Mouse (Mus musculus) heart, postnatal 0 days (tissue): ENCODE results near the gene Mgat5b. TPM values are rescaled to one million over a fixed set of nuclear protein-coding genes. Genes with fewer than 3 reads are reported as not detected.

Experiments
- ATAC-seq: fragments of 200-750 bp; cut with Nextera tagmentation; 2 replicates; pipeline ENCODE4 v1.8.0; 2017; ENCODE audit warnings: low read depth, moderate number of reproducible peaks, moderate library complexity; ENCODE audit not compliant: insufficient read depth
- DNase-seq: peaks from one replicate; pipeline ENCODE4 v3.0.0-alpha.2; 2016; ENCODE audit warnings: low spot score
- H3K27ac ChIP-seq: fragments of 300-500 bp; sonication (generic); 2 replicates; pipeline ENCODE4 v1.5.1; 2014; ENCODE audit warnings: low read depth, mild to moderate bottlenecking
- H3K27me3 ChIP-seq: fragments of 300-500 bp; sonication (generic); 2 replicates; pipeline ENCODE4 v1.6.1; 2014; ENCODE audit warnings: low read length, mixed read lengths; ENCODE audit not compliant: control insufficient read depth, insufficient read depth
- H3K36me3 ChIP-seq: fragments of 300-500 bp; sonication (generic); replicated peaks from 2 replicates; pipeline ENCODE4 v1.6.1; 2014; ENCODE audit warnings: low read length, mixed read lengths; ENCODE audit not compliant: control insufficient read depth, insufficient read depth
- H3K4me1 ChIP-seq: fragments of 300-500 bp; sonication (generic); 2 replicates; pipeline ENCODE4 v1.6.1; 2014; ENCODE audit warnings: antibody characterized with exemption; ENCODE audit not compliant: control insufficient read depth, insufficient read depth
- H3K4me2 ChIP-seq: fragments of 300-500 bp; sonication (generic); 2 replicates; pipeline ENCODE4 v1.6.1; 2014; ENCODE audit warnings: low read depth, mild to moderate bottlenecking, low read length, moderate library complexity
- H3K4me3 ChIP-seq: fragments of 300-500 bp; sonication (generic); 2 replicates; pipeline ENCODE4 v1.5.1; 2014; ENCODE audit warnings: low read depth, low read length
- H3K9ac ChIP-seq: fragments of 300-500 bp; sonication (generic); replicated peaks from 2 replicates; pipeline ENCODE4 v1.6.1; 2014; ENCODE audit warnings: low read depth, low read length, mixed read lengths
- H3K9me3 ChIP-seq: fragments of 300-500 bp; sonication (generic); replicated peaks from 2 replicates; pipeline ENCODE4 v1.6.1; 2016; ENCODE audit warnings: low read length; ENCODE audit not compliant: control insufficient read depth
- CTCF ChIP-seq: IDR thresholded peaks from 2 replicates; pipeline ENCODE4 v1.5.1; 2016; ENCODE audit warnings: antibody characterized with exemption, control low read depth, low read depth
- EP300 ChIP-seq: IDR thresholded peaks from 2 replicates; pipeline ENCODE4 v1.6.1; 2016; ENCODE audit warnings: antibody characterized with exemption, low read depth
- WGBS: fragments of 180-500 bp; shearing (Covaris S2); extraction: QIAGEN DNeasy Blood & Tissue Kit; methylation state at CpG from one replicate; pipeline ENCODE4 v1.1.7; 2014; 5-methylcytosine and 5-hydroxymethylcytosine counted together
- polyA plus RNA-seq: library from polyadenylated mRNA; unstranded; fragments of >200 nt; fragmentation: Nextera tagmentation; extraction: Ambion mirVana; gene quantifications from 2 replicates; pipeline ENCODE4 v1.2.1, GENCODE M21; 2015
- total RNA-seq: library from RNA; depleted of rRNA; stranded (reverse); fragments of >200 nt; gene quantifications from 2 replicates; pipeline ENCODE4 v1.2.3, GENCODE M21; 2014; ENCODE audit warnings: low replicate concordance

Mgat5b gene
- total and polyA plus RNA-seq, 2 experiments from 2014 or later: 0.04 to 0.14 TPM

DNA sequence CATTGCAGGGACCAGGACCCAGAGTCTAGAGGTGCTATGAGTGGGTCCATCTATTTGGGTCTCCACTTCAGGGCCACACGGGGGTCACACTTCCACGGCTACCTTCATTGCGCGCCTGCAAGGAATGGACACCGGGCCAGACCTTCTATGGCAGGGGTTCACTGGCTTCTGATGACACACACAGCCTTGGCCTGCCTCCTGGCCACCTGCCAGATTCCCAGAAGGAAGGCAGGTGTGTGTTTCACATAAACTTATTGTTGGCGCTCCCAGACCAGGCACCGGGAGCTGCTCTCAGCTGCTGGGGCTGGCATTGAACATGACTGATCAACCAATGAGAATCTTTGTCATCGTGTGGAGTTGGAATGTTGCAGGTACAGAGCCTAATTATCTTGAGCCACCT, 40.2 kb upstream of the Mgat5b start:
- Histone ChIP-seq H3K4me1 (no peaks in the 10 kb centered on the region), H3K9me3 (no peaks in the 10 kb centered on the region), H3K4me2 (no peak overlapping the region), H3K4me3 (no peak overlapping the region), H3K27me3 (no peaks in the 10 kb centered on the region), H3K9ac (no peak overlapping the region), H3K27ac (no peak overlapping the region), H3K36me3 (peaks cover 18% of the 10 kb centered on the region)
- DNase-seq: no peak
- TF ChIP-seq CTCF: no peak
- no peak for TF ChIP-seq EP300
- ATAC-seq: no peak
- 88% methylated on average over 8 of the region's 8 CpGs for WGBS

DNA sequence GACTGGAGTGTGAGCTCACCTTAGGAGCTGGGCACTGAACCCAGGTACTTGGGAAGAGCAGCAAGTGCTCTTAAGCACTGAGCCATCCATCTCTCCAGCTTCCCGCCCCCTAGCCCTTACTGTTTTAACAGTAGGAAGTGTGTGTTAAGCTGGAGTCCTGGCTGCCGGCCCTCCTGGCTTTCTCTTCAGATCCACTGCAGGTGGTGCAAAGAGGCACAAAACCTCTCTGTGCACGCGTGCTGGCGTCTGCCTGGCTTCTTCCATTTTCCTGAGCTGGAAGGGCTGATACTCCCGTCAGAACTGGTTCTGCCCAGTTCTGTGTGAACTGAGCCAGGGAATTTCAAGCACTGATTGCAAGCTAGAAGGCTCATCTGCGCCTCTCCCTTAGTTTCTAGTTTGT, 37.8 kb upstream of the Mgat5b start:
- H3K9me3 ChIP-seq: no peaks in the 10 kb centered on the region
- H3K4me2 ChIP-seq: no peak overlapping the region
- 0 out of 2 replicates have a peak, but pooled peaks cover under 1% of the 10 kb centered on the region for H3K27me3 ChIP-seq
- WGBS: 61% methylated on average over 7 of the region's 7 CpGs
- 0 out of 2 replicates have a peak, but pooled peaks cover 4% of the 10 kb centered on the region for H3K4me1 ChIP-seq
- no peak overlapping the region for H3K4me3 ChIP-seq
- no peak for TF ChIP-seq CTCF
- TF ChIP-seq EP300: no peak
- no peak overlapping the region for H3K9ac ChIP-seq
- ATAC-seq: no peak
- H3K27ac ChIP-seq: no peak overlapping the region
- H3K36me3 ChIP-seq: no peaks in the 10 kb centered on the region; the same call in 1 of the 2 replicates
- no peak for DNase-seq

DNA sequence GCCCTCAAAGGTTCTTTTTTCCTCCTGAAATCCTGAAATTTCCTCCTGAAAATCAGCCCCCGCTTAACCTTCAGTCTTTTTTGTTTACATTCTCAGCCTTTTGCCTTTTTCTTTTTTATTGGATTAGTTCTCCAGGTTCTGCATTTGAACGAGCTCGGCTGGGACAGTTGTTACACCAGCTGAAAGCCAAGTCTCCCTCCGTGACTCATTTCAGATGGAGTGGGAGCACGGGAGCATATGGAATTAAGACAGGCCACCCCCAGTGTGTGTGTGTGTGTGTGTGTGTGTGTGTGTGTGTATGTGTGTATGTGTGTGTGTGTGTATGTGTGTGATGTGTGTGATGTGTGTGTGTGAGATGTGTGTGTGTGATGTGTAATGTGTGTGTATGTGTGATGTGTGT, 37.2 kb upstream of the Mgat5b start:
- DNase-seq (no peak), ATAC-seq (no peak)
- no peak overlapping the region for H3K4me3 ChIP-seq
- no peaks in the 10 kb centered on the region for H3K36me3 ChIP-seq
- 0 out of 2 replicates have a peak, but pooled peaks cover 5% of the 10 kb centered on the region for H3K4me1 ChIP-seq
- H3K4me2 ChIP-seq: no peak overlapping the region
- TF ChIP-seq CTCF (no peak), EP300 (no peak)
- no peak overlapping the region for H3K9ac ChIP-seq
- WGBS: 74% methylated on average over 5 of the region's 5 CpGs
- peaks cover 6% of the 10 kb centered on the region; the same call in 1 of the 2 replicates for H3K27me3 ChIP-seq
- no peaks in the 10 kb centered on the region for H3K9me3 ChIP-seq
- no peak overlapping the region for H3K27ac ChIP-seq

DNA sequence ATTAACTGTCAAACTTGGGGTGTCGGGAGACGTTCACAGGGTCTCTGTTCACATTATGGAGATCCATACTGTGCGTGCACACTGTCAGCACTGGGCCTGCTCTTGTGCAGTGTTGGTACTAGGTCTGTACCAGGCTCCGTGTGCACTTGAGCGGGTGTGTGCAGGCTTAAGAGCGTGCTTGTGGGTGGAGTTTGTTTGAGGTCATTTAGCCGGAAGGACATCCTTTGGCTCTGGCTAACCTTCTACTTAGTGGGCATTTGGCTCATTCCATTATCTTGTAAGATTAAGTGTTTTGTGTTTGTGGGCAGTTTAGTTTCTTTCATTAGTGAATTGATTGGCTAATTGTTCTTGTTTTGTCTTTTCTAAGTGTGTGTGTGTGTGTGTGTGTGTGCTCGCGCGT, 36.2 kb upstream of the Mgat5b start:
- ATAC-seq: no peak
- no peak overlapping the region for H3K4me3 ChIP-seq
- peak; percentile 1 for DNase-seq
- H3K36me3 ChIP-seq: no peaks in the 10 kb centered on the region
- H3K4me1 ChIP-seq: 0 out of 2 replicates have a peak, but pooled peaks cover 5% of the 10 kb centered on the region
- no peak overlapping the region for H3K9ac ChIP-seq
- H3K27me3 ChIP-seq: peaks cover 14% of the 10 kb centered on the region
- H3K27ac ChIP-seq: no peak overlapping the region
- H3K9me3 ChIP-seq: no peaks in the 10 kb centered on the region
- no peak for TF ChIP-seq EP300
- no peak for TF ChIP-seq CTCF
- no peak overlapping the region for H3K4me2 ChIP-seq
- 80% methylated on average over 10 of the region's 10 CpGs for WGBS

DNA sequence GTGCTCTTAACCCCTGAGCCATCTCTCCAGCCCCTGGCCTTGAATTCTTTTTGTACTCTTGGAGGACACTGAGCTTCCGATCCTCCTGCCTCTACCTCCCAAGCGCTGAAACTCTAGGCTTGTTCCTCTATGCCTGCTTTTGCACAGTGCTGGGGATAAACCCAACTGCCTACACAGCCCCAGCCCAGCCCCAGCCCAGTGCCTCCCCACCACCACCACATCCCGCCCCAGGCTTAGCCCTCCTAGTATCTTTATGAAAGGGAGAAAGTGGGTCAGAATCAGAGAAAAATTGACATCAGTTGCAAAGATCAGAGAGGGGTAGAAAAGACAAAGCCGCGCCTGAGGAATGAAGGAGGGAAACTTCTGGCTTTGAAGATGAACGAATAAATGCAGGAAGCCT, 34.6 kb upstream of the Mgat5b start:
- Histone ChIP-seq H3K9ac (no peak overlapping the region), H3K9me3 (no peaks in the 10 kb centered on the region), H3K27ac (no peak overlapping the region), H3K4me1 (0 out of 2 replicates have a peak, but pooled peaks cover 5% of the 10 kb centered on the region), H3K4me3 (no peak overlapping the region), H3K36me3 (no peaks in the 10 kb centered on the region), H3K27me3 (peaks cover 14% of the 10 kb centered on the region), H3K4me2 (no peak overlapping the region)
- ATAC-seq (no peak), DNase-seq (no peak)
- 80% methylated on average over 6 of the region's 6 CpGs for WGBS
- TF ChIP-seq EP300 (no peak), CTCF (no peak)
